Mouse (Mus musculus) R1 (cell line): ENCODE results near the gene Chmp5.

Experiments used
- DNase-seq: peaks from one replicate; pipeline ENCODE4 v3.0.0-alpha.2; 2018; ENCODE audit warnings: low read depth, low spot score

Gene Chmp5

GRCm38 (mm10) chr4:40946516-40947121 lies 1.6 kb upstream of the Chmp5 start:
- no peak for DNase-seq

- DNase-seq: peak; percentile 70
Measured at GRCm38 (mm10) chr4:40947565-40948159, 545 bp upstream of the Chmp5 start.

GRCm38 (mm10) chr4:40953521-40953920 lies 5.3 kb downstream of the Chmp5 start:
- peak; percentile 80 for DNase-seq

GRCm38 (mm10) chr4:40955942-40956341 lies 7.7 kb downstream of the Chmp5 start:
- no peak for DNase-seq

GRCm38 (mm10) chr4:40963536-40963935 lies 15.3 kb downstream of the Chmp5 start:
- no peak for DNase-seq

GRCm38 (mm10) chr4:40969161-40969560 lies 21.0 kb downstream of the Chmp5 start:
- no peak for DNase-seq

GRCm38 (mm10) chr4:40969781-40970591 lies 21.8 kb downstream of the Chmp5 start:
- peak; percentile 38 for DNase-seq

GRCm38 (mm10) chr4:40970592-40970841 lies 22.3 kb downstream of the Chmp5 start:
- DNase-seq: no peak

GRCm38 (mm10) chr4:40970842-40971701 lies 22.9 kb downstream of the Chmp5 start, which contains the start of gene Nfx1:
Gene Nfx1, plus strand, starts transcription at chr4:40970906.
- DNase-seq: peak; percentile 97

- DNase-seq: peak; percentile 80
Measured at GRCm38 (mm10) chr4:40971744-40972143, 23.5 kb downstream of the Chmp5 start.

GRCm38 (mm10) chr4:40974011-40974410 lies 25.8 kb downstream of the Chmp5 start:
- no peak for DNase-seq

GRCm38 (mm10) chr4:40975678-40976077 lies 27.5 kb downstream of the Chmp5 start:
- DNase-seq: no peak

- DNase-seq: no peak
Measured at GRCm38 (mm10) chr4:40976651-40977050, 28.4 kb downstream of the Chmp5 start.

- no peak for DNase-seq
Measured at GRCm38 (mm10) chr4:40979430-40979829, 31.2 kb downstream of the Chmp5 start.

- DNase-seq: no peak
Measured at GRCm38 (mm10) chr4:40982486-40982885, 34.3 kb downstream of the Chmp5 start.

- no peak for DNase-seq
Measured at GRCm38 (mm10) chr4:40983686-40984085, 35.5 kb downstream of the Chmp5 start.

GRCm38 (mm10) chr4:40989633-40990032 lies 41.4 kb downstream of the Chmp5 start:
- DNase-seq: no peak

GRCm38 (mm10) chr4:40996302-40996701 lies 48.1 kb downstream of the Chmp5 start:
- DNase-seq: no peak

GRCm38 (mm10) chr4:40997916-40998315 lies 49.7 kb downstream of the Chmp5 start:
- DNase-seq: no peak

GRCm38 (mm10) chr4:41000271-41000670 lies 52.1 kb downstream of the Chmp5 start:
- DNase-seq: no peak

GRCm38 (mm10) chr4:41000842-41001639 lies 52.8 kb downstream of the Chmp5 start:
- peak; percentile 70 for DNase-seq
